Mouse (Mus musculus) CD4-positive, CD25-positive, alpha-beta regulatory T cell, adult 4 months (primary cell): ENCODE measurements around the gene Srsf3. TPM values are rescaled to one million over a fixed set of nuclear protein-coding genes. Genes with fewer than 3 reads are reported as not detected.
A peak's percentile ranks its signal among the peaks of the same experiment; 100 is the strongest.

Source experiments
- ATAC-seq: one replicate; pipeline ENCODE4 v1.8.0; 2017
- polyA plus RNA-seq, 2 experiments: library from polyadenylated mRNA; unstranded; fragments of 100-300 nt; shearing (Covaris generic); gene quantifications; one replicate each; pipeline ENCODE4 v1.2.1; 2017

Srsf3 gene
- polyA plus RNA-seq, 2 experiments from 2014 or later, result 232 to 397 TPM

- no peak for ATAC-seq
Measured at GRCm38 (mm10) chr17:29046863-29047262, 14.4 kb downstream of the Srsf3 start.

DNA sequence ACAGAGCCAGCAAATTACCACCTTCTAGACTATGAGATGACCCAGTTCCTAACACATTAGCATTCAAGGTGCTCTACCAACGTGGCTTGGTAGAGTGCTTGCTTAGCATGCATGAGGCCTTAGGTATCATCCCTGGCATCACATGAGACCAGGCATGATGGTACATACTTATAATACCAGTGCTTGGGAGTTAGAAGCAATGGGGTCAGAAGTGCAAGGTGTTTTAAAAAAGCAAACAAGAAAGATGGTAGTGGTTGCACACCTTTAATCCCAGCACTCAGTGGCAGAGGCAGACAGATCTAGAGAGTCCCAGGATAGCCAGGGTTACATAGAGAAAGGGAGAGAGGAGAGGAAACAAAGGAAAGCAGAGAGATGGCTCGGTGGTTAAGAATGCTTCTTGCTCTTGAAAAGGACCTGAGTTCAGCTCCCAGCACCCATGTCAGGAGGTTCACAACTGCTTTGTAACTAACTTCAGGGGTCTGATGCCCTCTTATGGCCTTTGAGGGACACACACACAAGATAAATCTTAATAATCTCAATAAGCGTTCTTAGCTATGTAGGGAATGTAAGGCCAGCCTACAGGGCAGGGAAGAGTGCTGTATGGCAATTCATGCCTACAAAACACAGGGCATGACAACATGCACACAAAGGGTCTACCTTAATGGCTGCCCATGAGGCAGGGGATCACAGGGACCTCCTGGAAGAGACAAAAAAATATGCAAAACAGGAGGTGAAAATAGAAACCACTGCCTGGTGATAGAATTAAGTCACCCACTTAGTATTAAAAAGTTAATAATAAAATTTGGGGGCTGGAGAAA, 15.5 kb downstream of the Srsf3 start:
- no peak for ATAC-seq

DNA sequence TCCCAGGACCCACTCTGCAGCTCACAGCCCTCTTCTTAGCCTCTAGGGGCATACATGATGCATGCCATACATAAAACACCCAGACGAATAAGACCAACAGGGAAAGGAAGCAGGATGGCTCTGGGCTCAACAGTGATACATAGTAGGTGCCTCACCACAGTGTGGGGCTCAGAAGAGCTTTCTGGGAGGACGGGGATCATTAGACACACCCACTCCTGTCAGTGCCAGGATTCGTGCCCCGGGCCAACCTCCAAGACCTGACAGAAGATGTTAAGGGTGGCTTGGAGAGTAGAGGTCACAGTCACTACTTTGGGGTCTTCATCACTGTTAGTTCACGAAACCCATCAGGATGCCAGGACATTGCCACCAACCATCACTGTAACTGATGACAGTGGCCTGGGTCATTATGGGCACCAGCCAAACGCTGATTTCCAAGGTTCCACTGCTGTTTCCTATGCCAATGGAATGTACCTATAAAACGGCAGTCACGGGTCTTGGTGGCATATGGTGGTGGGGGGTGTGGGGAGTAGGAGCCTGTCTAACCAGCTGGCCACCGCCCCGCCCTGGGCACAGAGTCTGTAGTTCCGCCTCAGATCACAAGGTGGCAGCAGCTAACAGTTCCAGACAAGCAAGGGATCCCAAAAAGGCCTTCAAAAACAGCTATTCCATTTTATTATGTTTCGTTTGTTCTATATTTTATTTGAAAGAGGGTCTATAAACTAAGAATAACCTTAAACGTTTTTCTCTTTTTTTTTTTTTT, 16.5 kb downstream of the Srsf3 start:
- peak; percentile 72 for ATAC-seq

DNA sequence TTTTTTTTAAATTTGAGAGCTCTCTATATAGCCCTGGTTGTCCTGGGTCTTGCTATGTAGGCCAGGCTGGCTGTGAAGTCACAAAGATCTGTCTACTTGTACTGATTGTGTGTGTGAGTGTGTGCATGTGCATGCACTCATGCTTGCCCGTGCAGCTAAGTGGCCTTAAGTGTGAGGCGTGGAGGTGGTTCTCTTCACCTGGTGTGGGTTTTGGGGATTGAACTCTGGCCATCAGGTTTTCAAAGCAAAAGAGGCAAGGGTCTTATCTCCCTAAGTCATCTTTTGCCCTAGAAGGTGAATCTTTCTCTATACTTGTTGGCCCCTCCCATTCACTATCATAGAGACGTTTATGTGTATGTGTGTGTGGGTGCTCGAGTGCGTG, 17.1 kb downstream of the Srsf3 start:
- ATAC-seq, result no peak

- ATAC-seq, result no peak
Measured at GRCm38 (mm10) chr17:29049923-29050322, 17.5 kb downstream of the Srsf3 start.

GRCm38 (mm10) chr17:29050791-29051190, 18.4 kb downstream of the Srsf3 start:
- no peak for ATAC-seq

GRCm38 (mm10) chr17:29053067-29053466, 20.6 kb downstream of the Srsf3 start:
- ATAC-seq, result no peak

DNA sequence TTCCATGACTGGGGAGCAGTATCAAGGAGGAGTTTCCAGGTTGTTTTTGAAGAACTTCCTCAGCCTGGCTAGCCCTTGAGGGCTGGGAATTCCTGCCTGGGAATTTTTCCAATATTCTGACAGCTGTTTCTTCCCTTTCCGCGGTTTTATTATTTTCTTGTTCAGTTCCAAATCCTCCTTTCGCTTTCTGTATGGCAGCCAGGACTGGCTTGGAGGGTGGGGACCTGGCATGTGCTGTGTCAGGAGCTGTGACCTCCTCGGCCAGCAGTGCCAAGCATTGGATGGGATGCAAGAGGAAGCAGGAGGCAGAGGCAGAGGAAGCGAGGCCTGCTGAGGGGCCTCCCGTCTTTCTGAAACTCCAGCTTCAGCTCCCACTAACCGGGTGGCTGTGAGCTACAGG, 21.4 kb downstream of the Srsf3 start:
- ATAC-seq, result no peak

DNA sequence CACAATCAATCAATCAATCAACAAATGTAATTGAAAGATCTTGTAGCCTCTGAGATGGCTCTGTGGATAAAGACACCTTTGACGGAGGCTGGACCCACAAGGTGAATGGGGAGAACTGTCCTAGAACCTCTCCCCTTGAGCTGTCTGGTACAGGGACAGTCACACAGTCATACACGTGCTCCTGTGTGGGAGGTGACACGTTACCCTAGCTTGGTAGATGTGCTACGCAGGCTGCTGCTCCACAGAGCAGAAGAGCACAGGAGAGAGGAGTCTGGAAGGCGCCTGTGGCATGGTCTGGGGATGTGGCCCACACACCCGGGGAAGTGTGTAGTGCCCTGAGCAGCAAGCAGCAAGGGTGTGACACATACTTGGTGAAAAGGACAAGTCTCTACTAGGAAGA, 22.0 kb downstream of the Srsf3 start:
- no peak for ATAC-seq

DNA sequence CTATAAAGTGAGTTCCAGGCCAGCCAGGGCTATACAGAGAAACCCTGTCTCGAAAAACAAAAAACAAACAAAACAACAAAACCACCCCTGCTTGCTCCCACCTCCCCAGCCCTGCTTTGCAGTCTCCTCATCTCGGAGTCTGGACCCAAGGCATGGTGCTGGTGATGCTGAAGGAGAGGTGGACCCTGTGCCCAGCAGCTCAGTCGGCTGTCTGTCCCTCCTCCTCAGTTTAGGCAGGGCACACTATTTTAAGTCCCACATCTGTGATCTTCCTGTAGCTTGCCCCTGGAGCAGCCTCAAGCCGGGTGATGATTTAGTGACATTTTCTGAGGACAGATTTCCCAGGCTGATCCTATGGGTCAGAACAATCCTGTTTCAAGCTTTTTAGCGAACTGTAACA, 23.2 kb downstream of the Srsf3 start:
- no peak for ATAC-seq

DNA sequence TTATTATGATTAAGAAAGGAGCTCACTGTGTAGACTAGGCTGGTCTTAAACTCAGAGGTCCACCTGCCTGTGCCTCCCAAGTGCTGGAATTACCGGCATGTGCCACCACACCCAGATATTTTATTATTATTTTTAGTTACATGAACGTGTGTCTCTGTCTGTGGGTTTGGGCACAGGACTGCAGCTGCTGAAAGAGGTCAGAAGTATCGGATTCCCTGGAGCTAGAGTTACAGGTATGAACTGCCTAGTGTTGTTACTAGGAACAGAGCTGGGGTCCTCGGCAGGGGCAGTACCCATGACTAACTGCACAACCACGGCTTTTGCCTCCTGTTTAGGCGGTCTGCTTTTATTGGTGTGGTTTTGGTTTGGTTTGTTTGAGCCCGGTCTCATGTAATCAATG, 23.8 kb downstream of the Srsf3 start:
- no peak for ATAC-seq

- no peak for ATAC-seq
Measured at GRCm38 (mm10) chr17:29056699-29057151, 24.3 kb downstream of the Srsf3 start.

- no peak for ATAC-seq
Measured at GRCm38 (mm10) chr17:29057361-29057890, 25.0 kb downstream of the Srsf3 start.

GRCm38 (mm10) chr17:29057961-29058360, 25.5 kb downstream of the Srsf3 start:
- no peak for ATAC-seq

GRCm38 (mm10) chr17:29058487-29058886, 26.1 kb downstream of the Srsf3 start:
- no peak for ATAC-seq

- ATAC-seq, result no peak
Measured at GRCm38 (mm10) chr17:29059581-29059980, 27.2 kb downstream of the Srsf3 start.

DNA sequence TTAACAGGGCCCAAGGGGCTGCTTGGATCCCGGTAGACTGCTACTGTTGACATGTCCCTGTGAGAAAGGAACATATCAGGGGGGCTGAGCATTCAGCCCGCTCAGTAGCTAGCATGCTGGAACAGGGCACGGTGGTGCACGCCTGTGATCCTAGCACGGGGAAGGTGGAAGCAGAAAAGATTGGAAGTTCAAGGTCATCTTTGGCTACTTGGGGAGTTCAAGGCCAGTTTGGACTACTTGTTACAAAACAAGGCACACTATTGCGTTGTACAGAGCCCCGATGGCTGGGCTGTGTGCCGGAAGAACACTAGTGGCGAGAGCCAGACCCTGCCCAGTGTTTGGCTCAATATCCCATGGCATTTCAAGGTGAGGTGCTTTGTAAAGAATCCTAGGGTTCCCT, 28.5 kb downstream of the Srsf3 start:
- no peak for ATAC-seq

- ATAC-seq, result no peak
Measured at GRCm38 (mm10) chr17:29062119-29063035, 29.9 kb downstream of the Srsf3 start.

- no peak for ATAC-seq
Measured at GRCm38 (mm10) chr17:29063121-29063987, 30.9 kb downstream of the Srsf3 start.

GRCm38 (mm10) chr17:29063988-29064285, 31.5 kb downstream of the Srsf3 start:
- ATAC-seq, result no peak

- no peak for ATAC-seq
Measured at GRCm38 (mm10) chr17:29065245-29065940, 33.0 kb downstream of the Srsf3 start.
